Mouse (Mus musculus): ENCODE measurements around the gene Phrf1.

GRCm38 (mm10) chr7:141277701-141278678 lies 49.4 kb downstream of the Phrf1 start:
- no peak for TF ChIP-seq CTCF (conservative IDR thresholded peaks at IDR 0.05; ENCODE audit: low read length)
- TF ChIP-seq POU5F1 (IDR thresholded peaks at IDR 0.05; ENCODE audit: borderline replicate concordance, low read length) = no peak
- TF ChIP-seq NANOG (IDR thresholded peaks at IDR 0.05; ENCODE audit: borderline replicate concordance, low read length) = no peak

Data from E14TG2a.4 (cell line).